Mouse (Mus musculus): ENCODE measurements around the gene Sinhcaf. TPM values are rescaled to one million over a fixed set of nuclear protein-coding genes. Genes with fewer than 3 reads are reported as not detected.

Gene Sinhcaf
- total RNA-seq (2023), result 59.4 TPM

DNA sequence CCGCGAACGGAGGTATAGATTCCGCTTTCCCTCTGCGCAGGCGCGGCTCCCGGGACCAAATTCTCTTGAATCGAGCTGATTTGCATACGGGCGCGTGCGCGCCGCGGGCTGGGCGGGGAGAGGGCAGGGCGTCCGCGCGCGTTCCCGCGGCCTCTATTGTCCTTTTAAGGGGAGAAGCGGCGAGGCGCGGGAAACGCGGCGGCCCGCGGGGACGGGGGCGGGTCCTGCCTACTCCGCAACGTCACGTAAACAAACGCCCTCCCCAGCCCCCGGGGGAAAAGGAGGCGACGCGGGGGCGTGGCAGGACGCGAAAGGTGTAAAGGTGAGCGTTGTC, at the start of gene Sinhcaf:
Sinhcaf (minus strand) TSS at position 59 of the 334 bp plus-strand sequence.

DNA sequence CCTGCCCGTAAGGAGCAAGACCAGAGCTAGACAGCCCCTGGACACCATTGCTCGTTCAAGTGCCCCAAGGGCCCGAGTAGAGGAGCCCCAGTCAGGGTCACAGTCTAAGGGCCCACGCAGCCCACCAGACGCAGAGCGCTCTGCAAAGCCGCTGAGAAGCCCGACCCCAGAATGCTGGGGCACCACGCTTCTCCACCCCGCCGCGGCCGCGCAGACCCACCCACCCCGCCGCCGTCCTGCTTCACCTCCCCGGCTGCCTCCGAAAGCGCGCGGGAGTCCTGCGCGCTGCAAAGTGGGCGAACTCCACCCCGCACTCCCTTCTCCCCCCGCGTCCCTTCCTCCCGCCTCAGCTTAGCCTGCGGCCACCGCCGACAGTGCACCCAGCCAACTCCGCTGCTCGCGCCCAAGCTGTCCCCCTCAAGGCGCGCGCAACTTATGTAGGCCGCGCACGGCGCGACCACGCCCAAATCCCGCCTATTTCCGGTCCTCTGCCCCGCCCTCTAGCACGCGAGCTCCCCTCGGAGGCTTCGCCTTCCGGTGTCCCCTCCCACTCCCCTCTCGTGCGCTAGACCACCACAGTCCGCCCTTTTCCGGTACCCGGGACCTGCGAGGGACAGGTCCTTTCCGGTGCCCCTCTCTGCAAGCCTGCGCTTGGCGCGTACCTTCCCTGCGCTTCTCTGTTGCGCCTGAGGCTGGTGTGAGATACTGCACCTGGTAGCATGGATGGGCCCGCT, 50.3 kb downstream of the Sinhcaf start, which contains the start of gene Caprin2:
Caprin2 (minus strand) TSS at position 465 of the 734 bp plus-strand sequence.

Other genes with a start within 250 kb of the Sinhcaf start
- 46.0 TPM for gene Ipo8, start 115.0 kb downstream of the Sinhcaf start, total RNA-seq (2023)
- 16.8 TPM for gene Caprin2, start 50.2 kb downstream of the Sinhcaf start, total RNA-seq (2023)
- 5.1 TPM for gene Dennd5b, start 155.2 kb upstream of the Sinhcaf start, total RNA-seq (2023)
- not detected for gene Gm10203, start 183.7 kb upstream of the Sinhcaf start, total RNA-seq (2023)
- gene Etfbkmt, start 193.4 kb upstream of the Sinhcaf start, total RNA-seq (2023), result 19.0 TPM
- 32.8 TPM for gene Amn1, start 242.2 kb upstream of the Sinhcaf start, total RNA-seq (2023)